Mouse (Mus musculus): ENCODE data around the gene Srprb. TPM values are rescaled to one million over a fixed set of nuclear protein-coding genes. Genes with fewer than 3 reads are reported as not detected.

Gene Srprb
- total RNA-seq, 2 experiments from 2014 or later = 18.0 to 19.4 TPM

GRCm38 (mm10) chr9:103149074-103149799 lies 52.7 kb downstream of the Srprb start:
- no peak for DNase-seq (ENCODE audit: low spot score)
- intact Hi-C loops (cut with DNase I) = no loop called here

DNA sequence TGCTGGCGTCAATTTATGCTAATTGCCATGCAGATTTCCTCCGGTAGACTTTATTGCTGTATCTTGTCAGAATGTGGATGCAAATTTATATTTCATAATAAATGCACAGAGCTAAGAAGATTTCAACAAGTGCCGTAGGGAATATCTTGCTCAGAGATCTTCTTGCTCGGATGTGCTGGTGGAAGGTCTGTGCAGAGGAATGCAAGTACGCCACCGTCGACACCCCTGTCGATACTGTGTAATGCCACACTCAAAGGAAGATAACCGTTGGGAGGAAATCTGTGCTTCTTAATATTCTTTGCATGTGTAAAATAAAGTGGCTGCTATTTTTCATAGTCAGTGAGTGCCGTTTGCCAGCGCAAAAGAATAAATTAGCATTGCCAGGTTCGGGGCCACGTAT lies 54.8 kb downstream of the Srprb start:
- DNase-seq (ENCODE audit: low spot score) = no peak
- intact Hi-C loops (cut with DNase I) = no loop called here

DNA sequence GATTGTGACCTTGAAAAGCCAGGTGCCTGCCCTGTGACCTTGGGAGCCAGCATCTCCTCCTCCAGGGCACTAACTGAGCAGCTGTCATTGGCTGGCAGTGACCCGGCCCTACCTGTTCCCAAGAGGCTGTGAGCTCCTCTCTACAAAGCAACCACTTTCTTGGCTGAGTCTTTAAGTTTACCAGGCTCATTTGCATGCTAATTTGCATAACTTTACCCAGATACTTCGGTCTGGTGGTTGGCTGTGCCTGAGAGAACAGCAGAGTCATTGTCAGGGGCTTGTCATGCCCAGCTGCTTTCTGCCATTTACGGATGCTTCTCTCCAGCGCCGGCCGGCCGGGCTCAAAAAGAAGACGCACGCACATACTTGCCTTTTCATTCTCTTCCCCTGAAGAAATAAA lies 55.2 kb downstream of the Srprb start:
- intact Hi-C loops (cut with DNase I) = no loop called here
- DNase-seq (ENCODE audit: low spot score) = no peak

GRCm38 (mm10) chr9:103146257-103146656 lies 55.7 kb downstream of the Srprb start:
- DNase-seq (ENCODE audit: low spot score) = no peak
- intact Hi-C loops (cut with DNase I) = no loop called here

DNA sequence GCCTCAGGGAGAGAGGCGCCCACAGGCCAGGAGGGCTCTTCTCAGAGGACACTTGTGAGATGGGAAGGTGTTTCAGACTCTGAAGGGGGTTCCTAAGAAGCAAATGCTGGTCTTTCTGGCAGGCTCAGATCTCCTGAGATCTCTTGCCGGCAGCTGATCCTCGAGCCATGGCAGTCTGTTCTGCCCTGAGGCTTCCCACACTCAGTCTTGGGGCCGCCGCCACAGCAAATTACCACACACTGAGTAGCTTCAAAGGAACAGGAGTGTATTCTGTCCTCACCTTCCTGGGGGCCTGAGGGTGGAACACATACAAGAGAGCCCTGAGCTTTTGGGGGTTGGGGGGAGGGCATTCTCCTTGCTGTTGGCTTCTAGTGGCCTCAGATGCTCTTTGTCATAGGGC lies 56.6 kb downstream of the Srprb start:
- DNase-seq (ENCODE audit: low spot score) = no peak
- intact Hi-C loops (cut with DNase I) = no loop called here

DNA sequence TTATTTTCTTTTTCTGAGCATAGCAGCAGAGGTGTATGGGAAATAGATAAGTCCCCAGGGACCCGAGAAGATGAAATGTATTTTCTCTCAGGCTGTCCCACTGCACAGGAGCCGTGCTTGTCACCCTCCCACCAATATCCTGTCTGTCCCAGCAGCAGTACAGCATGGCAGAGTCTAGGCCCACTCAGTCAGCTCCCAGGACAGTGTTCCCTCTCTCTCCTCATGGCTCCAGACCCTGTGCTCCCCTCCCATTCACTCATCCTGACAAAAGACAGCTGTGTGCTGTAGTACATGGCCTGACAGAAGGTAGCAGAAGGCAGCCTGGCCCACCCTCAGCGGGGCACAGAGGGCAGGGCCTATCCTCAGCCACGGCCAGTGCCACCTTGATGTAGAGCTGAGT lies 58.1 kb downstream of the Srprb start:
- intact Hi-C loops (cut with DNase I) = no loop called here
- no peak for DNase-seq (ENCODE audit: low spot score)

- no peak for DNase-seq (ENCODE audit: low spot score)
- intact Hi-C loops (cut with DNase I) = no loop called here
Measured at GRCm38 (mm10) chr9:103141266-103141665, 60.7 kb downstream of the Srprb start.

- no peak for DNase-seq (ENCODE audit: low spot score)
- intact Hi-C loops (cut with DNase I) = no loop called here
Measured at GRCm38 (mm10) chr9:103140384-103140783, 61.6 kb downstream of the Srprb start.

DNA sequence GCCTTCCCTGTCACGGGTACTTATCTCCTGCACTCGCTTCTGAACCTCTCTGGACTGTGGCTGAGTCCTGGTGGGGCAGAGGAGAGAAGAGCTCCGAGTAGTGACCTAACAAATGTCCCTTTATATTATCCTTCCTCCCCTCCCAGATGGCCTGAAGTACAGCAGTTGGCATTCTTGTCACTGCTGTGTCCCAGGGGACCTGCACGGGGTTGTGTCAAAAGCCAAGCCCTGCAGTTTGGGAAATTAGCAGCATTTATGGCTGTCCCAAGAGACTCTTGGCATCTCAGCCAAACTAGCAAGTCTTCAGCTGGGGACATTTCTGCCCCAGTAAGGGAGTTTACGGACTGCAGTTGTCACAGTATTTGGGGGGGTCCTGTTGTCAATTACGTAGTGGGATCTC lies 62.5 kb downstream of the Srprb start:
- DNase-seq (ENCODE audit: low spot score) = no peak
- intact Hi-C loops (cut with DNase I) = no loop called here

Other genes starting within 250 kb of the Srprb start
- gene Slco2a1, start 213.4 kb downstream of the Srprb start, total RNA-seq (2021) = 1 to 10 TPM; 4.8 to 5.6 TPM
- 1 to 10 TPM; 2.1 to 3.0 TPM for gene Rab6b, start 90.3 kb downstream of the Srprb start, total RNA-seq (2021)
- gene Gm20425, start 28.2 kb upstream of the Srprb start, total RNA-seq (2021) = 1 to 10 TPM; 6.7 to 8.0 TPM
- 10 to 100 TPM; 39.7 to 47.5 TPM for gene Trf, start 28.3 kb upstream of the Srprb start, total RNA-seq (2021)
- under 1 TPM in 1 of 2 experiments, not detected in 1; 0.14 TPM for gene 1300017J02Rik, start 102.9 kb upstream of the Srprb start, total RNA-seq (2021)
- gene Topbp1, start 103.1 kb upstream of the Srprb start, total RNA-seq (2021) = 10 to 100 TPM in 1 of 2 experiments, 1 to 10 TPM in 1; 9.8 to 12.2 TPM
- 100 to 1,000 TPM; 102 to 104 TPM for gene Cdv3, start 163.7 kb upstream of the Srprb start, total RNA-seq (2021)

Measured in heart, postnatal 25 days (tissue).